Mouse (Mus musculus) lung, embryonic 15.5 days (tissue): ENCODE measurements around the gene Lrrc51. TPM values are rescaled to one million over a fixed set of nuclear protein-coding genes. Genes with fewer than 3 reads are reported as not detected.
A peak's percentile ranks its signal among the peaks of the same experiment; 100 is the strongest.

Source experiments
- ATAC-seq: fragments of 200-750 bp; cut with Nextera tagmentation; 2 replicates; pipeline ENCODE4 v1.8.0; 2017; ENCODE audit warnings: moderate number of reproducible peaks, borderline replicate concordance; ENCODE audit not compliant: low FRiP score, low TSS enrichment; ENCODE audit errors: extremely low read depth
- H3K27ac ChIP-seq: fragments of 300-500 bp; sonication (generic); 2 replicates; pipeline ENCODE4 v1.5.1; 2015; ENCODE audit warnings: moderate library complexity, mild to moderate bottlenecking, inconsistent platforms
- H3K27me3 ChIP-seq: fragments of 300-500 bp; sonication (generic); 2 replicates; pipeline ENCODE4 v1.6.1; 2015; ENCODE audit warnings: inconsistent platforms
- H3K36me3 ChIP-seq: fragments of 300-500 bp; sonication (generic); 2 replicates; pipeline ENCODE4 v1.6.1; 2015; ENCODE audit warnings: inconsistent platforms
- H3K4me1 ChIP-seq: fragments of 300-500 bp; sonication (generic); 2 replicates; pipeline ENCODE4 v1.6.1; 2015; ENCODE audit warnings: inconsistent platforms
- H3K4me2 ChIP-seq: fragments of 300-500 bp; sonication (generic); 2 replicates; pipeline ENCODE4 v1.6.1; 2015; ENCODE audit warnings: inconsistent platforms, mild to moderate bottlenecking, moderate library complexity
- H3K4me3 ChIP-seq: fragments of 300-500 bp; sonication (generic); 2 replicates; pipeline ENCODE4 v1.5.1; 2015; ENCODE audit warnings: mild to moderate bottlenecking, inconsistent platforms
- H3K9ac ChIP-seq: fragments of 300-500 bp; sonication (generic); 2 replicates; pipeline ENCODE4 v1.6.1; 2015; ENCODE audit warnings: inconsistent platforms
- H3K9me3 ChIP-seq: fragments of 300-500 bp; sonication (generic); 2 replicates; pipeline ENCODE4 v1.6.1; 2016; ENCODE audit warnings: inconsistent platforms
- WGBS: fragments of 180-500 bp; shearing (Covaris S2); methylation state at CpG from one replicate; pipeline ENCODE4 v1.1.7; 2015; 5-methylcytosine and 5-hydroxymethylcytosine counted together
- polyA plus RNA-seq: library from polyadenylated mRNA; unstranded; fragments of >200 nt; fragmentation: Nextera tagmentation; extraction: Ambion mirVana; gene quantifications from 2 replicates; pipeline ENCODE4 v1.2.1, GENCODE M21; 2015

The Lrrc51 gene
- polyA plus RNA-seq, 1 experiment from 2014 or later, result 11.8 TPM

GRCm38 (mm10) chr7:101905561-101906286 lies 28.0 kb downstream of the Lrrc51 start, which contains the start of gene Lamtor1:
Gene Lamtor1, plus strand, starts transcription at chr7:101905904.
- peak within 1 kb of the TSS; percentile 98 for H3K27ac ChIP-seq
- peak within 1 kb of the TSS; percentile 86 for H3K4me2 ChIP-seq
- H3K4me1 ChIP-seq, result peaks cover 24% of the 10 kb centered on the region
- peak within 1 kb of the TSS; percentile 96 for H3K9ac ChIP-seq
- ATAC-seq, result peak; percentile 97
- H3K27me3 ChIP-seq, result no peaks in the 10 kb centered on the region
- H3K9me3 ChIP-seq, result no peaks in the 10 kb centered on the region
- peaks cover 15% of the 10 kb centered on the region for H3K36me3 ChIP-seq
- peak within 1 kb of the TSS; percentile 86 for H3K4me3 ChIP-seq
- WGBS, result under 1% methylated on average over 60 of the region's 61 CpGs

- Histone ChIP-seq H3K9me3 (no peaks in the 10 kb centered on the region), H3K4me1 (peaks cover 18% of the 10 kb centered on the region), H3K27ac (no peak overlapping the region), H3K4me3 (no peak overlapping the region), H3K36me3 (peaks cover 4% of the 10 kb centered on the region; the same call in 1 of the 2 replicates), H3K27me3 (no peaks in the 10 kb centered on the region), H3K9ac (no peak overlapping the region), H3K4me2 (no peak overlapping the region)
- ATAC-seq, result no peak
Observed at GRCm38 (mm10) chr7:101902846-101903245, 30.8 kb downstream of the Lrrc51 start.

GRCm38 (mm10) chr7:101901969-101902368 lies 31.7 kb downstream of the Lrrc51 start:
- H3K27ac ChIP-seq, result no peak overlapping the region
- H3K27me3 ChIP-seq, result no peaks in the 10 kb centered on the region
- H3K4me1 ChIP-seq, result peaks cover 18% of the 10 kb centered on the region
- H3K9ac ChIP-seq, result no peak overlapping the region
- no peak for ATAC-seq
- no peak overlapping the region for H3K4me2 ChIP-seq
- H3K4me3 ChIP-seq, result no peak overlapping the region
- 93% methylated on average over 10 of the region's 10 CpGs for WGBS
- H3K9me3 ChIP-seq, result no peaks in the 10 kb centered on the region
- peaks cover 4% of the 10 kb centered on the region; the same call in 1 of the 2 replicates for H3K36me3 ChIP-seq

GRCm38 (mm10) chr7:101900331-101901097 lies 33.2 kb downstream of the Lrrc51 start:
- 86% methylated on average over 16 of the region's 16 CpGs for WGBS
- no peak overlapping the region for H3K4me2 ChIP-seq
- no peaks in the 10 kb centered on the region for H3K27me3 ChIP-seq
- ATAC-seq, result no peak
- no peaks in the 10 kb centered on the region for H3K9me3 ChIP-seq
- H3K4me1 ChIP-seq, result peaks cover 12% of the 10 kb centered on the region
- H3K4me3 ChIP-seq, result no peak overlapping the region
- H3K27ac ChIP-seq, result no peak overlapping the region
- no peak overlapping the region for H3K9ac ChIP-seq
- peaks cover 4% of the 10 kb centered on the region; the same call in 1 of the 2 replicates for H3K36me3 ChIP-seq

GRCm38 (mm10) chr7:101896104-101897066 lies 37.3 kb downstream of the Lrrc51 start:
- peak overlapping the region; percentile 60 for H3K9ac ChIP-seq
- H3K4me3 ChIP-seq, result peak overlapping the region; percentile 66
- H3K4me1 ChIP-seq, result peaks cover 11% of the 10 kb centered on the region; the same call in 1 of the 2 replicates
- peak; percentile 98 for ATAC-seq
- H3K27me3 ChIP-seq, result no peaks in the 10 kb centered on the region
- peak overlapping the region; percentile 95 for H3K27ac ChIP-seq
- peak overlapping the region; percentile 56 for H3K4me2 ChIP-seq
- H3K9me3 ChIP-seq, result no peaks in the 10 kb centered on the region
- peaks cover 4% of the 10 kb centered on the region; the same call in 1 of the 2 replicates for H3K36me3 ChIP-seq
- WGBS, result under 1% methylated on average over 57 of the region's 57 CpGs

- peak overlapping the region; percentile 46 for H3K4me2 ChIP-seq
- H3K9me3 ChIP-seq, result no peaks in the 10 kb centered on the region
- WGBS, result 37% methylated on average over 9 of the region's 9 CpGs
- peak overlapping the region; percentile 95 for H3K27ac ChIP-seq
- ATAC-seq, result 0 out of 2 replicates have a peak, but pooled peaks have one; percentile 1
- no peaks in the 10 kb centered on the region for H3K27me3 ChIP-seq
- H3K36me3 ChIP-seq, result 0 out of 2 replicates have a peak, but pooled peaks cover under 1% of the 10 kb centered on the region
- peak overlapping the region; percentile 66 for H3K4me3 ChIP-seq
- peak overlapping the region; percentile 47 for H3K9ac ChIP-seq
- peaks cover 11% of the 10 kb centered on the region; the same call in 1 of the 2 replicates for H3K4me1 ChIP-seq
Observed at GRCm38 (mm10) chr7:101895695-101896094, 38.0 kb downstream of the Lrrc51 start.

GRCm38 (mm10) chr7:101888460-101888859 lies 45.2 kb downstream of the Lrrc51 start:
- 79% methylated on average over 4 of the region's 4 CpGs for WGBS
- Histone ChIP-seq H3K4me3 (no peak overlapping the region), H3K4me2 (no peak overlapping the region), H3K9ac (no peak overlapping the region), H3K27me3 (no peaks in the 10 kb centered on the region), H3K27ac (no peak overlapping the region), H3K4me1 (no peaks in the 10 kb centered on the region), H3K9me3 (no peaks in the 10 kb centered on the region), H3K36me3 (no peaks in the 10 kb centered on the region)
- no peak for ATAC-seq

GRCm38 (mm10) chr7:101886274-101886673 lies 47.4 kb downstream of the Lrrc51 start:
- Histone ChIP-seq H3K4me2 (no peak overlapping the region), H3K27ac (no peak overlapping the region), H3K27me3 (no peaks in the 10 kb centered on the region), H3K9me3 (no peaks in the 10 kb centered on the region), H3K4me3 (no peak overlapping the region), H3K4me1 (no peaks in the 10 kb centered on the region), H3K36me3 (no peaks in the 10 kb centered on the region), H3K9ac (no peak overlapping the region)
- WGBS, result 81% methylated on average over 6 of the region's 6 CpGs
- no peak for ATAC-seq

GRCm38 (mm10) chr7:101884160-101884559 lies 49.5 kb downstream of the Lrrc51 start:
- ATAC-seq, result no peak
- H3K27me3 ChIP-seq, result no peaks in the 10 kb centered on the region
- WGBS, result 93% methylated on average over 4 of the region's 4 CpGs
- no peak overlapping the region for H3K27ac ChIP-seq
- no peaks in the 10 kb centered on the region for H3K9me3 ChIP-seq
- no peaks in the 10 kb centered on the region for H3K36me3 ChIP-seq
- H3K4me2 ChIP-seq, result no peak overlapping the region
- no peak overlapping the region for H3K4me3 ChIP-seq
- no peaks in the 10 kb centered on the region for H3K4me1 ChIP-seq
- H3K9ac ChIP-seq, result no peak overlapping the region

- H3K4me1 ChIP-seq, result no peaks in the 10 kb centered on the region
- H3K27ac ChIP-seq, result no peak overlapping the region
- no peak overlapping the region for H3K4me3 ChIP-seq
- H3K4me2 ChIP-seq, result no peak overlapping the region
- H3K9ac ChIP-seq, result no peak overlapping the region
- no peaks in the 10 kb centered on the region for H3K27me3 ChIP-seq
- H3K36me3 ChIP-seq, result no peaks in the 10 kb centered on the region
- 66% methylated on average over 9 of the region's 9 CpGs for WGBS
- no peaks in the 10 kb centered on the region for H3K9me3 ChIP-seq
- no peak for ATAC-seq
Observed at GRCm38 (mm10) chr7:101882413-101883154, 51.1 kb downstream of the Lrrc51 start.

- H3K36me3 ChIP-seq, result no peaks in the 10 kb centered on the region
- H3K4me2 ChIP-seq, result no peak overlapping the region
- H3K27me3 ChIP-seq, result no peaks in the 10 kb centered on the region
- ATAC-seq, result no peak
- no peak overlapping the region for H3K9ac ChIP-seq
- no peak overlapping the region for H3K4me3 ChIP-seq
- no peaks in the 10 kb centered on the region for H3K4me1 ChIP-seq
- no peak overlapping the region for H3K27ac ChIP-seq
- no peaks in the 10 kb centered on the region for H3K9me3 ChIP-seq
- 62% methylated on average over 4 of the region's 4 CpGs for WGBS
Observed at GRCm38 (mm10) chr7:101880855-101881254, 52.8 kb downstream of the Lrrc51 start.
